Mouse (Mus musculus): Measurements from ENCODE around the gene Epb41l4b. TPM values are rescaled to one million over a fixed set of nuclear protein-coding genes. Genes with fewer than 3 reads are reported as not detected.

Epb41l4b gene
- polyA plus RNA-seq, 1 experiment from 2014 or later = 7.0 TPM

- DNase-seq (ENCODE audit: low spot score) (no peak), ATAC-seq (replicated peaks; ENCODE audit: low FRiP score, low read depth) (no peak)
- Histone ChIP-seq H3K9ac (ENCODE audit: low read depth, low read length) (no peak overlapping the region; the same call in 1 of the 2 replicates), H3K36me3 (ENCODE audit: insufficient read depth, low read length) (no peaks in the 10 kb centered on the region), H3K4me2 (ENCODE audit: low read length) (peak overlapping the region; percentile 92), H3K4me3 (replicated peaks; ENCODE audit: low read depth, low read length) (peak overlapping the region; percentile 72), H3K27me3 (ENCODE audit: insufficient read depth, low read length) (0 out of 2 replicates have a peak, but pooled peaks cover 8% of the 10 kb centered on the region), H3K27ac (0 out of 2 replicates have a peak overlapping the region, but pooled peaks have one; percentile 13), H3K4me1 (replicated peaks; ENCODE audit: insufficient read depth, low read length) (peaks cover 31% of the 10 kb centered on the region), H3K9me3 (replicated peaks; ENCODE audit: low read length) (no peaks in the 10 kb centered on the region)
- WGBS = 17% methylated on average over 15 of the region's 15 CpGs
- TF ChIP-seq CTCF (IDR thresholded peaks at IDR 0.05; ENCODE audit: low read depth) = no peak
Observed at GRCm38 (mm10) chr4:57140992-57141717, 2.1 kb downstream of the Epb41l4b start.

GRCm38 (mm10) chr4:57140200-57140799, 2.9 kb downstream of the Epb41l4b start:
- Histone ChIP-seq H3K9me3 (replicated peaks; ENCODE audit: low read length) (no peaks in the 10 kb centered on the region), H3K36me3 (ENCODE audit: insufficient read depth, low read length) (no peaks in the 10 kb centered on the region), H3K27ac (peak overlapping the region; percentile 42; the same call in 1 of the 2 replicates), H3K9ac (ENCODE audit: low read depth, low read length) (no peak overlapping the region), H3K4me2 (ENCODE audit: low read length) (0 out of 2 replicates have a peak overlapping the region, but pooled peaks have one; percentile 23), H3K27me3 (ENCODE audit: insufficient read depth, low read length) (0 out of 2 replicates have a peak, but pooled peaks cover 8% of the 10 kb centered on the region), H3K4me3 (replicated peaks; ENCODE audit: low read depth, low read length) (no peak overlapping the region), H3K4me1 (replicated peaks; ENCODE audit: insufficient read depth, low read length) (peaks cover 31% of the 10 kb centered on the region)
- WGBS = 21% methylated on average over 4 of the region's 4 CpGs
- DNase-seq (ENCODE audit: low spot score) (peak; percentile 65), ATAC-seq (replicated peaks; ENCODE audit: low FRiP score, low read depth) (no peak)
- no peak for TF ChIP-seq CTCF (IDR thresholded peaks at IDR 0.05; ENCODE audit: low read depth)

GRCm38 (mm10) chr4:57139433-57139832, 3.8 kb downstream of the Epb41l4b start:
- no peak for TF ChIP-seq CTCF (IDR thresholded peaks at IDR 0.05; ENCODE audit: low read depth)
- Histone ChIP-seq H3K4me2 (ENCODE audit: low read length) (0 out of 2 replicates have a peak overlapping the region, but pooled peaks have one; percentile 13), H3K36me3 (ENCODE audit: insufficient read depth, low read length) (no peaks in the 10 kb centered on the region), H3K4me3 (replicated peaks; ENCODE audit: low read depth, low read length) (no peak overlapping the region), H3K27me3 (ENCODE audit: insufficient read depth, low read length) (0 out of 2 replicates have a peak, but pooled peaks cover 8% of the 10 kb centered on the region), H3K27ac (peak overlapping the region; percentile 13; the same call in 1 of the 2 replicates), H3K9me3 (replicated peaks; ENCODE audit: low read length) (no peaks in the 10 kb centered on the region), H3K4me1 (replicated peaks; ENCODE audit: insufficient read depth, low read length) (peaks cover 31% of the 10 kb centered on the region), H3K9ac (ENCODE audit: low read depth, low read length) (no peak overlapping the region)
- 57% methylated on average over 10 of the region's 10 CpGs for WGBS
- DNase-seq (ENCODE audit: low spot score) (no peak), ATAC-seq (replicated peaks; ENCODE audit: low FRiP score, low read depth) (0 out of 2 replicates have a peak, but pooled peaks have one; percentile 22)

- Histone ChIP-seq H3K27me3 (ENCODE audit: insufficient read depth, low read length) (0 out of 2 replicates have a peak, but pooled peaks cover 8% of the 10 kb centered on the region), H3K4me1 (replicated peaks; ENCODE audit: insufficient read depth, low read length) (peaks cover 27% of the 10 kb centered on the region), H3K4me3 (replicated peaks; ENCODE audit: low read depth, low read length) (no peak overlapping the region), H3K9me3 (replicated peaks; ENCODE audit: low read length) (no peaks in the 10 kb centered on the region), H3K4me2 (ENCODE audit: low read length) (no peak overlapping the region), H3K36me3 (ENCODE audit: insufficient read depth, low read length) (no peaks in the 10 kb centered on the region), H3K27ac (peak overlapping the region; percentile 50; the same call in 1 of the 2 replicates), H3K9ac (ENCODE audit: low read depth, low read length) (no peak overlapping the region)
- WGBS = 70% methylated on average over 6 of the region's 6 CpGs
- no peak for ATAC-seq (replicated peaks; ENCODE audit: low FRiP score, low read depth)
- no peak for DNase-seq (ENCODE audit: low spot score)
- TF ChIP-seq CTCF (IDR thresholded peaks at IDR 0.05; ENCODE audit: low read depth) = peak; percentile 45
Observed at GRCm38 (mm10) chr4:57138093-57138440, 5.2 kb downstream of the Epb41l4b start.

GRCm38 (mm10) chr4:57137371-57138092, 5.7 kb downstream of the Epb41l4b start:
- Histone ChIP-seq H3K27ac (peak overlapping the region; percentile 50; the same call in 1 of the 2 replicates), H3K9ac (ENCODE audit: low read depth, low read length) (no peak overlapping the region), H3K4me3 (replicated peaks; ENCODE audit: low read depth, low read length) (no peak overlapping the region), H3K27me3 (ENCODE audit: insufficient read depth, low read length) (0 out of 2 replicates have a peak, but pooled peaks cover 5% of the 10 kb centered on the region), H3K9me3 (replicated peaks; ENCODE audit: low read length) (no peaks in the 10 kb centered on the region), H3K36me3 (ENCODE audit: insufficient read depth, low read length) (no peaks in the 10 kb centered on the region), H3K4me2 (ENCODE audit: low read length) (no peak overlapping the region), H3K4me1 (replicated peaks; ENCODE audit: insufficient read depth, low read length) (peaks cover 24% of the 10 kb centered on the region)
- 51% methylated on average over 8 of the region's 8 CpGs for whole genome bisulfite sequencing
- peak; percentile 60 for ATAC-seq (replicated peaks; ENCODE audit: low FRiP score, low read depth)
- DNase-seq (ENCODE audit: low spot score) = no peak
- TF ChIP-seq CTCF (IDR thresholded peaks at IDR 0.05; ENCODE audit: low read depth) = no peak

- WGBS = 76% methylated on average over 1 of the region's 1 CpGs
- H3K4me1 ChIP-seq (replicated peaks; ENCODE audit: insufficient read depth, low read length) = peaks cover 7% of the 10 kb centered on the region; the same call in 1 of the 2 replicates
- no peak overlapping the region for H3K9ac ChIP-seq (ENCODE audit: low read depth, low read length)
- no peak for DNase-seq (ENCODE audit: low spot score)
- H3K4me2 ChIP-seq (ENCODE audit: low read length) = no peak overlapping the region
- no peak overlapping the region for H3K4me3 ChIP-seq (replicated peaks; ENCODE audit: low read depth, low read length)
- ATAC-seq (replicated peaks; ENCODE audit: low FRiP score, low read depth) = no peak
- H3K27me3 ChIP-seq (ENCODE audit: insufficient read depth, low read length) = no peaks in the 10 kb centered on the region
- no peak for TF ChIP-seq CTCF (IDR thresholded peaks at IDR 0.05; ENCODE audit: low read depth)
- H3K27ac ChIP-seq = no peak overlapping the region
- H3K36me3 ChIP-seq (ENCODE audit: insufficient read depth, low read length) = no peaks in the 10 kb centered on the region
- H3K9me3 ChIP-seq (replicated peaks; ENCODE audit: low read length) = no peaks in the 10 kb centered on the region
Observed at GRCm38 (mm10) chr4:57135431-57135830, 7.8 kb downstream of the Epb41l4b start.

All from kidney, postnatal 0 days (tissue).